Mouse (Mus musculus): ENCODE data around the gene Pdcd4. TPM values are rescaled to one million over a fixed set of nuclear protein-coding genes. Genes with fewer than 3 reads are reported as not detected.

Gene Pdcd4
- total RNA-seq, 2 experiments from 2014 or later, result 92.7 to 103 TPM

Other genes with a start within 250 kb of the Pdcd4 start
- gene Rbm20, start 214.9 kb upstream of the Pdcd4 start, total RNA-seq (2021), result 1 to 10 TPM; 1.9 to 2.4 TPM
- gene Shoc2, start 52.1 kb downstream of the Pdcd4 start, total RNA-seq (2021), result 10 to 100 TPM; 58.6 to 59.2 TPM
- 10 to 100 TPM; 91.5 to 94.5 TPM for gene Bbip1, start 52.4 kb downstream of the Pdcd4 start, total RNA-seq (2021)
- 10 to 100 TPM; 26.1 to 32.3 TPM for gene Adra2a, start 151.9 kb downstream of the Pdcd4 start, total RNA-seq (2021)

All from left cerebral cortex, postnatal 10 days (tissue).